Mouse (Mus musculus): ENCODE results near the gene Nfib.

GRCm38 (mm10) chr4:82664436-82664835, 41.1 kb downstream of the Nfib start:
- TF ChIP-seq CTCF (IDR thresholded peaks at IDR 0.05; ENCODE audit: low read depth), result no peak
- TF ChIP-seq EP300 (IDR thresholded peaks at IDR 0.05; ENCODE audit: low read depth), result no peak

All from liver, embryonic 14.5 days (tissue).